Mouse (Mus musculus) midbrain, embryonic 14.5 days (tissue): Measurements from ENCODE around the gene Zfp866. TPM values are rescaled to one million over a fixed set of nuclear protein-coding genes. Genes with fewer than 3 reads are reported as not detected.

Experiments used
- ATAC-seq: fragments of 200-750 bp; cut with Nextera tagmentation; 2 replicates; pipeline ENCODE4 v1.8.0; 2017; ENCODE audit warnings: moderate number of reproducible peaks, moderate library complexity; ENCODE audit not compliant: low FRiP score, low TSS enrichment
- DNase-seq: peaks from one replicate; pipeline ENCODE4 v3.0.0-alpha.2; 2015
- H3K27ac ChIP-seq: fragments of 300-500 bp; sonication (generic); replicated peaks from 2 replicates; pipeline ENCODE4 v1.5.1; 2014; ENCODE audit warnings: mild to moderate bottlenecking, low read depth, low read length, moderate library complexity
- H3K27me3 ChIP-seq: fragments of 300-500 bp; sonication (generic); 2 replicates; pipeline ENCODE4 v1.6.1; 2014; ENCODE audit warnings: low read length, control low read depth, mixed read lengths; ENCODE audit not compliant: control insufficient read depth, insufficient read depth
- H3K36me3 ChIP-seq: fragments of 300-500 bp; sonication (generic); 2 replicates; pipeline ENCODE4 v1.6.1; 2014; ENCODE audit warnings: low read length, control low read depth; ENCODE audit not compliant: control insufficient read depth, insufficient read depth
- H3K4me1 ChIP-seq: fragments of 300-500 bp; sonication (generic); 2 replicates; pipeline ENCODE4 v1.6.1; 2014; ENCODE audit warnings: mild to moderate bottlenecking, antibody characterized with exemption, low read length, control low read depth; ENCODE audit not compliant: control insufficient read depth, insufficient read depth
- H3K4me2 ChIP-seq: fragments of 300-500 bp; sonication (generic); 2 replicates; pipeline ENCODE4 v1.6.1; 2014; ENCODE audit warnings: mild to moderate bottlenecking, low read length, moderate library complexity
- H3K4me3 ChIP-seq: fragments of 300-500 bp; sonication (generic); replicated peaks from 2 replicates; pipeline ENCODE4 v1.5.1; 2014; ENCODE audit warnings: low read depth, low read length
- H3K9ac ChIP-seq: fragments of 300-500 bp; sonication (generic); replicated peaks from 2 replicates; pipeline ENCODE4 v1.6.1; 2014; ENCODE audit warnings: mild to moderate bottlenecking, low read length, moderate library complexity
- H3K9me3 ChIP-seq: fragments of 300-500 bp; sonication (generic); 2 replicates; pipeline ENCODE4 v1.6.1; 2016; ENCODE audit warnings: low read length, control low read depth, mixed read lengths; ENCODE audit not compliant: control insufficient read depth
- WGBS: fragments of 180-500 bp; shearing (Covaris S2); extraction: QIAGEN DNeasy Blood & Tissue Kit; methylation state at CpG from one replicate; pipeline ENCODE4 v1.1.7; 2014; 5-methylcytosine and 5-hydroxymethylcytosine counted together
- polyA plus RNA-seq: library from polyadenylated mRNA; unstranded; fragments of >200 nt; fragmentation: Nextera tagmentation; extraction: Ambion mirVana; gene quantifications from 2 replicates; pipeline ENCODE4 v1.2.1, GENCODE M21; 2014

Gene Zfp866
- polyA plus RNA-seq, 1 experiment from 2014 or later: 50.4 TPM

DNA sequence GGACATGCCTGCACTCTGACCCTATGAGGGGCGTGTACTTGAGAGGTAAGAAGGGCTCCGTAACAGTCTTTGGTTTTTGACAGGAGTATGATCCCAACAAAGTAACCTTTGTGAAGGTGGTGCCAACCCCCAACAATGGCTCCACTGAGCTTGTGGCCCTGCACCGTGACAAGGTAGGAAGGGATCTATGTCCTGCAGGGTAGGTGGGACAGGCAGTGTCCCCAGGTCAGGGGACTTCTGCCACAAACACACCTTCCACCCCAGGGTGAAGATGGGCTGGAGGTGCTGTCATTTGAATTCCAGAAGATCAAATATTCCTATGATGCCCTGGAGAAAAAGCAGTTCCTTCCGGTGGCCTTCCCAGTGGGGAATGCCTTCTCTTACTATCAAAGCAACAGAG lies 2.7 kb upstream of the Zfp866 start:
- no peak overlapping the region for H3K27ac ChIP-seq
- H3K27me3 ChIP-seq: no peaks in the 10 kb centered on the region
- no peak overlapping the region for H3K4me2 ChIP-seq
- H3K4me3 ChIP-seq: no peak overlapping the region
- H3K4me1 ChIP-seq: peaks cover 13% of the 10 kb centered on the region
- peaks cover 55% of the 10 kb centered on the region for H3K36me3 ChIP-seq
- 94% methylated on average over 4 of the region's 4 CpGs for WGBS
- no peak for DNase-seq
- no peak overlapping the region for H3K9ac ChIP-seq
- H3K9me3 ChIP-seq: no peaks in the 10 kb centered on the region
- no peak for ATAC-seq

DNA sequence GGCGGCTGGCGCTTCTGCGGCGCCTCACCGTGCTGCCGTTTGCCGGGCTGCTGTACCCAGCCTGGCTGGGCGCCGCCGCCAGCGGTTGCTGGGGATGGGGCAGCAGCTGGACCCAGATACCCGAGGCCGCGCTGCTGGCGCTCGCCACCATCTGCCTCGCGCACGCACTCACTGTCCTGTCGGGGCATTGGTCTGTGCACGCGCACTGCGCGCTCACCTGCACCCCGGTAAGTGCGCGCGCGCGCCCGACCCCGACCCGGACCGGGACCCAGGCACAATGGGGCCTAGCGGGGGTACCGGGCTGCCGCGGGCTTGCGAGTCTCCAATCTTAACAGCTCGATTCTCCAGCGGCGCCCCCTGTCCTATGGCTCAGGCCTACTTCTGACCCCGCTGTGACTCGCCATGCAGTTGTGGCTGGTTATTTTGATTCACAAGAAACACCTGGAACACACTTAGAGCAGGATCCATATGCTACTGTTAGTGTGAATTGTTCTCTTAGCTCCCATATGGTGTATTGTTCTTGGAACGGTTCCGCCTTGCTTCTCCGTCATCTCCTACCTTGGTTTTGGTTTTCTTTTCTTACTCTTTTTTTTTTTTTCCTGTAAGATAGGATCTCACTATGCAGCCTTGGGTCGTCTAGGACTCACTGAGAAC lies 564 bp upstream of the Zfp866 start:
- peak; percentile 58 for DNase-seq
- 1% methylated on average over 46 of the region's 48 CpGs for WGBS
- peak; percentile 74 for ATAC-seq

GRCm38 (mm10) chr8:69790364-69790763 lies 614 bp downstream of the Zfp866 start:
- H3K36me3 ChIP-seq: peaks cover 22% of the 10 kb centered on the region
- H3K4me3 ChIP-seq: peak overlapping the region; percentile 100
- H3K4me2 ChIP-seq: peak overlapping the region; percentile 59
- ATAC-seq (no peak), DNase-seq (peak; percentile 29)
- no peaks in the 10 kb centered on the region for H3K9me3 ChIP-seq
- no peaks in the 10 kb centered on the region for H3K27me3 ChIP-seq
- H3K9ac ChIP-seq: peak overlapping the region; percentile 92; the same call in 1 of the 2 replicates
- WGBS: 32% methylated on average over 11 of the region's 11 CpGs
- H3K4me1 ChIP-seq: peaks cover 13% of the 10 kb centered on the region
- peak overlapping the region; percentile 75; the same call in 1 of the 2 replicates for H3K27ac ChIP-seq

More for the DNA sequence above, 564 bp upstream of the Zfp866 start:
- Histone ChIP-seq H3K9me3 (no peaks in the 10 kb centered on the region), H3K27me3 (no peaks in the 10 kb centered on the region), H3K9ac (peak overlapping the region; percentile 92), H3K4me3 (peak overlapping the region; percentile 100), H3K4me1 (peaks cover 13% of the 10 kb centered on the region), H3K27ac (peak overlapping the region; percentile 75), H3K36me3 (peaks cover 33% of the 10 kb centered on the region), H3K4me2 (peak overlapping the region; percentile 59)

DNA sequence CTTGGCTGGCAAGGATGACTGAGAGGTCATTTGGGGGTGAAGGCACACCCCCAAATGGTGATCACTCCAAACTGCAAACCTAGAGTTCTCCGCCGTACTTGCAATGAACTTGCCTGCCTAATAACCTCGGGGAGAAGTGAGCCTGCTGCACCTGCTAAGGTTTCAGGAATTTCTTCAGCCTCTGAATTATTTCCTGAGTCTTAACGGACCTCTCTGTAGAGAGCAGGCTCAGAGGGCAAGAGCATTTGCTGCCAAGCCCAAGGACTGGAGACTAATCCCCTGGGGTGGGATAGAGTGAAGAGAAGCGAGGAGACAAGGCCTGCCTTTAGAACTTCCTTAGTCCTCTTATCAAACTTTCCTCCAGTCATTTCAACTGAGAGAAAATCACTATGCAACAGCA lies 1.2 kb downstream of the Zfp866 start:
- Histone ChIP-seq H3K9ac (no peak overlapping the region), H3K36me3 (peaks cover 15% of the 10 kb centered on the region), H3K27ac (no peak overlapping the region), H3K4me1 (peaks cover 13% of the 10 kb centered on the region), H3K9me3 (no peaks in the 10 kb centered on the region), H3K4me3 (no peak overlapping the region), H3K4me2 (0 out of 2 replicates have a peak overlapping the region, but pooled peaks have one; percentile 2), H3K27me3 (no peaks in the 10 kb centered on the region)
- ATAC-seq: no peak
- 76% methylated on average over 5 of the region's 5 CpGs for WGBS
- DNase-seq: no peak

DNA sequence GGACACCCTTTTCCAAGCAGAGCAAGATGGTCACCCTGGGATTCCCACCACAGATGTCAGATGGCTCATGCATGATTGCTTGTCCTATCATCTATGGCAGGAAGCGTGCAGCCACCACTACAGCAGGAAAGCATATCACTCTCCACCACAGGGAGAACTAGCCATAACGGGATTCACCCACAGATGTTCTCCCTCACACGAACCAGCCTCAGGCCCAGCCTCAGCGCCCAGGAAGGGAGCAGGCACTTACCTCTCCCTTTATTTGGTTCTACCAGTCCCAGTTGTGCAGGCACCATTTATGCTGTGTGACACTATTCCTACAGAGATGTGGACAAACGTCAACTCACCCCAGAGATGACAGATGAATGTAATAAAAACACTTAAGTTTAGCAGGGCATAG lies 1.9 kb downstream of the Zfp866 start:
- 91% methylated on average over 5 of the region's 5 CpGs for WGBS

DNA sequence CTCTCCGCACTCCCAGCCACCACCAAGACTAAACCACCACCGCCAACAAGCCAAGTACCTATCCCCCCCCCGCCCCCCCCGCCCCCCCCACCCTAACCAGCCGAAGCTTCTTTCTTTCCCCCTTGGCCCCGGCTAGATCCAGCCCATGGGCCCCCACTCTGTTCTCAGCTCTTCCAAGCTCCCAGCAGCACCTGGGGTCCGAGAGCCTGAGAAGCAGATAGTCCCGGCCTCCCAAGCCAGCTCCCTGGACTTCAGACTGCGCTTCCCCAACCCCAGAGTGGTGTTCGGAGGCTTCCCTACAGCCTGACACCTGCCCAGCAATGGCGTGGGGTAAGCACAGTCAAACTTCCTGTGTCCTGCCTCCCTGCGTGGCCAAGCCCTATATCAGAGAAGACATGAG lies 13.9 kb downstream of the Zfp866 start:
- H3K36me3 ChIP-seq: no peaks in the 10 kb centered on the region
- DNase-seq (no peak), ATAC-seq (no peak)
- no peak overlapping the region for H3K4me2 ChIP-seq
- H3K9me3 ChIP-seq: no peaks in the 10 kb centered on the region
- no peaks in the 10 kb centered on the region for H3K27me3 ChIP-seq
- H3K4me3 ChIP-seq: no peak overlapping the region
- no peak overlapping the region for H3K27ac ChIP-seq
- peaks cover 20% of the 10 kb centered on the region for H3K4me1 ChIP-seq
- WGBS: 67% methylated on average over 11 of the region's 12 CpGs
- H3K9ac ChIP-seq: no peak overlapping the region

More for the DNA sequence above, 1.9 kb downstream of the Zfp866 start:
- ATAC-seq (no peak), DNase-seq (no peak)
- no peak overlapping the region for H3K4me2 ChIP-seq
- H3K9me3 ChIP-seq: no peaks in the 10 kb centered on the region
- no peak overlapping the region for H3K27ac ChIP-seq
- no peak overlapping the region for H3K4me3 ChIP-seq
- peaks cover 9% of the 10 kb centered on the region for H3K36me3 ChIP-seq
- no peak overlapping the region for H3K9ac ChIP-seq
- no peaks in the 10 kb centered on the region for H3K27me3 ChIP-seq
- peaks cover 13% of the 10 kb centered on the region for H3K4me1 ChIP-seq

DNA sequence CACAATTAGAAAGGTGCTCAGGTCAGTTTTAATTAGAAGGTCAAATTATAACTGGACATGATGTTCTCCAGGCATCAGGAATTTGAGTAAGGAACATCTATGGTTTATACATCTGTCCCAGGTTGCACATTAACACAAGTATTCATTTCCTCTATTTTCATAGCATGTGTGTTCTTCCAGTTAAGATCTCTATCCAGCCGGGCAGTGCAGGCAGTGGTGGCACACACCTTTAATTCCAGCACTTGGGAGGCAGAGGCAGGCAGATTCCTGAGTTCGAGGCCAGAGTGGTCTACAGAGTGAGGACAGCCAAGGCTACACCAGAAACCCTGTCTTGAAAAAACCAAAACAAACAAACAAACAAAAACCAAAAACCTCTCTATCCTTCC lies 15.8 kb downstream of the Zfp866 start:
- peak; percentile 28 for ATAC-seq
- Histone ChIP-seq H3K9ac (peak overlapping the region; percentile 93; the same call in 1 of the 2 replicates), H3K9me3 (no peaks in the 10 kb centered on the region), H3K4me1 (peaks cover 26% of the 10 kb centered on the region), H3K4me2 (peak overlapping the region; percentile 63), H3K36me3 (no peaks in the 10 kb centered on the region; the same call in 1 of the 2 replicates), H3K4me3 (peak overlapping the region; percentile 74; the same call in 1 of the 2 replicates), H3K27ac (peak overlapping the region; percentile 100), H3K27me3 (no peaks in the 10 kb centered on the region)
- no peak for DNase-seq
- 57% methylated on average over 2 of the region's 2 CpGs for WGBS

- H3K36me3 ChIP-seq: no peaks in the 10 kb centered on the region; the same call in 1 of the 2 replicates
- DNase-seq: peak; percentile 98
- H3K27ac ChIP-seq: peak within 1 kb of the TSS; percentile 100
- peak within 1 kb of the TSS; percentile 63 for H3K4me2 ChIP-seq
- H3K9me3 ChIP-seq: no peaks in the 10 kb centered on the region
- peaks cover 26% of the 10 kb centered on the region for H3K4me1 ChIP-seq
- 1% methylated on average over 41 of the region's 41 CpGs for WGBS
- ATAC-seq: peak; percentile 99
- H3K27me3 ChIP-seq: no peaks in the 10 kb centered on the region
- peak within 1 kb of the TSS; percentile 93 for H3K9ac ChIP-seq
- peak within 1 kb of the TSS; percentile 74 for H3K4me3 ChIP-seq
These were observed 16.4 kb downstream of the Zfp866 start, which contains the start of gene Gm20422 for GRCm38 (mm10) chr8:69774503-69775148. Gene Gm20422, minus strand, starts transcription at chr8:69774886.
